Mouse (Mus musculus) limb, embryonic 14.5 days (tissue): ENCODE data around the gene Prkar2b. TPM values are rescaled to one million over a fixed set of nuclear protein-coding genes. Genes with fewer than 3 reads are reported as not detected.

Experiments
- ATAC-seq: fragments of 200-750 bp; cut with Nextera tagmentation; 2 replicates; pipeline ENCODE4 v1.8.0; 2017; ENCODE audit warnings: low read depth, moderate number of reproducible peaks, moderate TSS enrichment; ENCODE audit not compliant: low FRiP score
- DNase-seq: peaks from one replicate; pipeline ENCODE4 v3.0.0-alpha.2; 2015; ENCODE audit warnings: low spot score
- H3K27ac ChIP-seq: fragments of 300-500 bp; sonication (generic); replicated peaks from 2 replicates; pipeline ENCODE4 v1.5.1; 2014; ENCODE audit warnings: low read depth, mild to moderate bottlenecking, low read length, moderate library complexity, mixed read lengths
- H3K27me3 ChIP-seq: fragments of 300-500 bp; sonication (generic); 2 replicates; pipeline ENCODE4 v1.6.1; 2014; ENCODE audit warnings: low read length, mixed read lengths; ENCODE audit not compliant: control insufficient read depth, insufficient read depth
- H3K36me3 ChIP-seq: fragments of 300-500 bp; sonication (generic); 2 replicates; pipeline ENCODE4 v1.6.1; 2014; ENCODE audit warnings: mild to moderate bottlenecking, low read length, moderate library complexity, mixed read lengths; ENCODE audit not compliant: control insufficient read depth, insufficient read depth
- H3K4me1 ChIP-seq: fragments of 300-500 bp; sonication (generic); 2 replicates; pipeline ENCODE4 v1.6.1; 2014; ENCODE audit warnings: antibody characterized with exemption, low read length, mixed read lengths; ENCODE audit not compliant: control insufficient read depth, insufficient read depth
- H3K4me2 ChIP-seq: fragments of 300-500 bp; sonication (generic); replicated peaks from 2 replicates; pipeline ENCODE4 v1.6.1; 2014; ENCODE audit warnings: low read depth, mild to moderate bottlenecking, low read length, moderate library complexity; ENCODE audit not compliant: severe bottlenecking
- H3K4me3 ChIP-seq: fragments of 300-500 bp; sonication (generic); replicated peaks from 2 replicates; pipeline ENCODE4 v1.5.1; 2014; ENCODE audit warnings: low read length
- H3K9ac ChIP-seq: fragments of 300-500 bp; sonication (generic); 2 replicates; pipeline ENCODE4 v1.6.1; 2014; ENCODE audit warnings: mild to moderate bottlenecking, low read depth, low read length, moderate library complexity; ENCODE audit not compliant: severe bottlenecking
- H3K9me3 ChIP-seq: fragments of 300-500 bp; sonication (generic); 2 replicates; pipeline ENCODE4 v1.6.1; 2016; ENCODE audit warnings: low read length; ENCODE audit not compliant: control insufficient read depth
- POLR2A ChIP-seq: fragments of 200-500 bp; IDR thresholded peaks from 2 replicates; pipeline ENCODE4 v1.8.0; 2012; ENCODE audit warnings: inconsistent platforms, mild to moderate bottlenecking, moderate library complexity, borderline replicate concordance; ENCODE audit not compliant: insufficient read depth, insufficient read length; ENCODE audit errors: extremely low read depth
- WGBS: fragments of 180-500 bp; shearing (Covaris S2); extraction: QIAGEN DNeasy Blood & Tissue Kit; methylation state at CpG from one replicate; pipeline ENCODE4 v1.1.7; 2014; 5-methylcytosine and 5-hydroxymethylcytosine counted together
- polyA plus RNA-seq, 2 experiments: library from polyadenylated mRNA; depleted of rRNA in 1 of 2; stranded (reverse) in 1 of 2; unstranded in 1 of 2; fragments of >200 nt; fragmentation: Nextera tagmentation in 1 of 2; extraction: Ambion mirVana in 1 of 2; gene quantifications; 2 replicates each; pipeline versions ENCODE4 v1.2.1 to v1.2.3; 2012 to 2014

Prkar2b gene
- polyA plus RNA-seq, 2 experiments, result 12.2 to 23.9 TPM

- Histone ChIP-seq H3K4me1 (peaks cover 2% of the 10 kb centered on the region; the same call in 1 of the 2 replicates), H3K9me3 (no peaks in the 10 kb centered on the region), H3K9ac (no peak overlapping the region), H3K27me3 (no peaks in the 10 kb centered on the region), H3K4me2 (no peak overlapping the region), H3K36me3 (no peaks in the 10 kb centered on the region), H3K4me3 (no peak overlapping the region), H3K27ac (no peak overlapping the region)
- DNase-seq, result no peak
- WGBS, result 53% methylated on average over 11 of the region's 11 CpGs
- no peak for ATAC-seq
- no peak for TF ChIP-seq POLR2A
Measured at GRCm38 (mm10) chr12:32053637-32054366, 7.3 kb downstream of the Prkar2b start.

- 73% methylated on average over 4 of the region's 4 CpGs for WGBS
- no peaks in the 10 kb centered on the region for H3K27me3 ChIP-seq
- no peaks in the 10 kb centered on the region for H3K9me3 ChIP-seq
- no peak overlapping the region for H3K27ac ChIP-seq
- no peak overlapping the region for H3K4me2 ChIP-seq
- H3K4me3 ChIP-seq, result no peak overlapping the region
- H3K9ac ChIP-seq, result no peak overlapping the region
- ATAC-seq (no peak), DNase-seq (no peak)
- H3K36me3 ChIP-seq, result no peaks in the 10 kb centered on the region
- TF ChIP-seq POLR2A, result no peak
- peaks cover 2% of the 10 kb centered on the region; the same call in 1 of the 2 replicates for H3K4me1 ChIP-seq
Measured at GRCm38 (mm10) chr12:32052882-32053281, 8.2 kb downstream of the Prkar2b start.

GRCm38 (mm10) chr12:32050165-32050564, 10.9 kb downstream of the Prkar2b start:
- ATAC-seq (no peak), DNase-seq (no peak)
- H3K4me3 ChIP-seq, result no peak overlapping the region
- no peaks in the 10 kb centered on the region for H3K27me3 ChIP-seq
- no peak overlapping the region for H3K9ac ChIP-seq
- H3K27ac ChIP-seq, result no peak overlapping the region
- no peaks in the 10 kb centered on the region for H3K9me3 ChIP-seq
- H3K36me3 ChIP-seq, result no peaks in the 10 kb centered on the region
- peaks cover 2% of the 10 kb centered on the region; the same call in 1 of the 2 replicates for H3K4me1 ChIP-seq
- WGBS, result 68% methylated on average over 5 of the region's 5 CpGs
- H3K4me2 ChIP-seq, result no peak overlapping the region
- no peak for TF ChIP-seq POLR2A

GRCm38 (mm10) chr12:32045566-32046330, 15.3 kb downstream of the Prkar2b start:
- TF ChIP-seq POLR2A, result no peak
- Histone ChIP-seq H3K9me3 (no peaks in the 10 kb centered on the region), H3K4me3 (no peak overlapping the region), H3K4me2 (no peak overlapping the region), H3K9ac (no peak overlapping the region), H3K27ac (no peak overlapping the region), H3K36me3 (no peaks in the 10 kb centered on the region), H3K27me3 (no peaks in the 10 kb centered on the region), H3K4me1 (peaks cover 8% of the 10 kb centered on the region)
- no peak for DNase-seq
- ATAC-seq, result no peak
- 73% methylated on average over 17 of the region's 17 CpGs for WGBS

- TF ChIP-seq POLR2A, result no peak
- ATAC-seq (peak; percentile 82), DNase-seq (peak; percentile 67)
- 39% methylated on average over 5 of the region's 5 CpGs for WGBS
- Histone ChIP-seq H3K27ac (peak overlapping the region; percentile 21), H3K4me3 (no peak overlapping the region), H3K4me1 (peaks cover 8% of the 10 kb centered on the region), H3K36me3 (no peaks in the 10 kb centered on the region), H3K27me3 (no peaks in the 10 kb centered on the region), H3K9me3 (no peaks in the 10 kb centered on the region), H3K9ac (no peak overlapping the region), H3K4me2 (no peak overlapping the region)
Measured at GRCm38 (mm10) chr12:32044487-32045134, 16.5 kb downstream of the Prkar2b start.
